Mouse (Mus musculus): Measurements from ENCODE around the gene Alox5. TPM values are rescaled to one million over a fixed set of nuclear protein-coding genes. Genes with fewer than 3 reads are reported as not detected.
A peak's percentile ranks its signal among the peaks of the same experiment; 100 is the strongest.
"Not testable (repeated sequence)": the region's sequence is repeated elsewhere in the genome, so short reads cannot be mapped to it uniquely, and the experiment has no call there.

Alox5 gene
- 2.6 and 2.7 TPM in 2 replicates for polyA plus RNA-seq (2016; fragmentation: Nextera tagmentation; extraction: Ambion mirVana)

- WGBS, result 4% methylated on average over 43 of the region's 43 CpGs
- peaks cover 36% of the 10 kb centered on the region for H3K27me3 ChIP-seq (replicated peaks)
- no peaks in the 10 kb centered on the region for H3K9me3 ChIP-seq (replicated peaks)
- H3K9ac ChIP-seq, result peak within 1 kb of the TSS; percentile 51
- peak within 1 kb of the TSS; percentile 85 for H3K4me2 ChIP-seq
- no peak for ATAC-seq (ENCODE audit: insufficient number of reproducible peaks, low FRiP score)
- peak within 1 kb of the TSS; percentile 49 for H3K4me3 ChIP-seq
- no peaks in the 10 kb centered on the region for H3K36me3 ChIP-seq
- no peak within 1 kb of the TSS for H3K27ac ChIP-seq (ENCODE audit: poor library complexity, severe bottlenecking)
- 0 out of 2 replicates have a peak, but pooled peaks cover 7% of the 10 kb centered on the region for H3K4me1 ChIP-seq (replicated peaks)
Measured at GRCm38 (mm10) chr6:116460544-116461283, at the start of gene Alox5. TSS of gene Alox5 (minus strand) at chr6:116461178.

GRCm38 (mm10) chr6:116506302-116507003 is 45.5 kb upstream of the Alox5 start, which contains the start of gene Olfr212:
TSS of gene Olfr212 (plus strand) at chr6:116506516.
- H3K4me3 ChIP-seq; H3K9ac ChIP-seq; H3K4me2 ChIP-seq; H3K27ac ChIP-seq (ENCODE audit: poor library complexity, severe bottlenecking); H3K4me1 ChIP-seq (replicated peaks); H3K27me3 ChIP-seq (replicated peaks); H3K36me3 ChIP-seq; ATAC-seq (ENCODE audit: insufficient number of reproducible peaks, low FRiP score): not testable (repeated sequence)
- 81% methylated on average over 20 of the region's 20 CpGs for WGBS
- H3K9me3 ChIP-seq (replicated peaks), result peaks cover 31% of the 10 kb centered on the region

GRCm38 (mm10) chr6:116495960-116496359 is 35.0 kb upstream of the Alox5 start:
- H3K9me3 ChIP-seq (replicated peaks), result no peaks in the 10 kb centered on the region
- H3K4me2 ChIP-seq, result no peak overlapping the region
- no peak overlapping the region for H3K4me3 ChIP-seq
- H3K27ac ChIP-seq (ENCODE audit: poor library complexity, severe bottlenecking), result no peak overlapping the region
- no peaks in the 10 kb centered on the region for H3K4me1 ChIP-seq (replicated peaks)
- H3K9ac ChIP-seq, result no peak overlapping the region
- ATAC-seq (ENCODE audit: insufficient number of reproducible peaks, low FRiP score), result no peak
- H3K36me3 ChIP-seq, result no peaks in the 10 kb centered on the region
- WGBS, result 76% methylated on average over 1 of the region's 1 CpGs
- H3K27me3 ChIP-seq (replicated peaks), result no peaks in the 10 kb centered on the region; the same call in 1 of the 2 replicates

- H3K27me3 ChIP-seq (replicated peaks), result peaks cover 5% of the 10 kb centered on the region; the same call in 1 of the 2 replicates
- H3K9me3 ChIP-seq (replicated peaks), result no peaks in the 10 kb centered on the region
- no peak overlapping the region for H3K27ac ChIP-seq (ENCODE audit: poor library complexity, severe bottlenecking)
- no peaks in the 10 kb centered on the region for H3K4me1 ChIP-seq (replicated peaks)
- H3K36me3 ChIP-seq, result no peaks in the 10 kb centered on the region
- 83% methylated on average over 5 of the region's 5 CpGs for WGBS
- H3K9ac ChIP-seq, result no peak overlapping the region
- H3K4me3 ChIP-seq, result no peak overlapping the region
- no peak overlapping the region for H3K4me2 ChIP-seq
- ATAC-seq (ENCODE audit: insufficient number of reproducible peaks, low FRiP score), result no peak
Measured at GRCm38 (mm10) chr6:116493742-116494141, 32.8 kb upstream of the Alox5 start.

- 73% methylated on average over 4 of the region's 4 CpGs for WGBS
- H3K27me3 ChIP-seq (replicated peaks), result peaks cover 5% of the 10 kb centered on the region; the same call in 1 of the 2 replicates
- no peaks in the 10 kb centered on the region for H3K9me3 ChIP-seq (replicated peaks)
- no peaks in the 10 kb centered on the region for H3K36me3 ChIP-seq
- no peak within 1 kb of the TSS for H3K4me3 ChIP-seq
- H3K27ac ChIP-seq (ENCODE audit: poor library complexity, severe bottlenecking), result no peak within 1 kb of the TSS
- no peaks in the 10 kb centered on the region for H3K4me1 ChIP-seq (replicated peaks)
- no peak within 1 kb of the TSS for H3K9ac ChIP-seq
- no peak within 1 kb of the TSS for H3K4me2 ChIP-seq
- ATAC-seq (ENCODE audit: insufficient number of reproducible peaks, low FRiP score), result no peak
Measured at GRCm38 (mm10) chr6:116488791-116489190, 27.8 kb upstream of the Alox5 start, which contains the start of gene Olfr211. TSS of gene Olfr211 (plus strand) at chr6:116489091.

GRCm38 (mm10) chr6:116486833-116487232 is 25.9 kb upstream of the Alox5 start:
- Histone ChIP-seq H3K27ac (ENCODE audit: poor library complexity, severe bottlenecking) (no peak overlapping the region), H3K9ac (no peak overlapping the region), H3K4me1 (replicated peaks) (no peaks in the 10 kb centered on the region), H3K36me3 (no peaks in the 10 kb centered on the region), H3K9me3 (replicated peaks) (no peaks in the 10 kb centered on the region), H3K4me2 (no peak overlapping the region), H3K4me3 (no peak overlapping the region), H3K27me3 (replicated peaks) (peaks cover 5% of the 10 kb centered on the region; the same call in 1 of the 2 replicates)
- WGBS, result 46% methylated on average over 1 of the region's 1 CpGs
- ATAC-seq (ENCODE audit: insufficient number of reproducible peaks, low FRiP score), result no peak

GRCm38 (mm10) chr6:116485081-116485480 is 24.1 kb upstream of the Alox5 start:
- ATAC-seq (ENCODE audit: insufficient number of reproducible peaks, low FRiP score), result no peak
- WGBS, result 73% methylated on average over 1 of the region's 1 CpGs

GRCm38 (mm10) chr6:116468081-116468480 is 7.1 kb upstream of the Alox5 start:
- Histone ChIP-seq H3K9me3 (replicated peaks) (no peaks in the 10 kb centered on the region), H3K4me3 (no peak overlapping the region), H3K27me3 (replicated peaks) (0 out of 2 replicates have a peak, but pooled peaks cover under 1% of the 10 kb centered on the region), H3K36me3 (no peaks in the 10 kb centered on the region), H3K4me1 (replicated peaks) (no peaks in the 10 kb centered on the region), H3K4me2 (no peak overlapping the region), H3K9ac (no peak overlapping the region), H3K27ac (ENCODE audit: poor library complexity, severe bottlenecking) (no peak overlapping the region)
- no peak for ATAC-seq (ENCODE audit: insufficient number of reproducible peaks, low FRiP score)
- WGBS, result 33% methylated on average over 3 of the region's 3 CpGs

More at GRCm38 (mm10) chr6:116485081-116485480, 24.1 kb upstream of the Alox5 start:
- Histone ChIP-seq H3K4me2 (no peak overlapping the region), H3K4me3 (no peak overlapping the region), H3K27me3 (replicated peaks) (no peaks in the 10 kb centered on the region), H3K4me1 (replicated peaks) (no peaks in the 10 kb centered on the region), H3K9me3 (replicated peaks) (no peaks in the 10 kb centered on the region), H3K27ac (ENCODE audit: poor library complexity, severe bottlenecking) (no peak overlapping the region), H3K36me3 (no peaks in the 10 kb centered on the region), H3K9ac (no peak overlapping the region)

- Histone ChIP-seq H3K4me1 (replicated peaks) (0 out of 2 replicates have a peak, but pooled peaks cover 7% of the 10 kb centered on the region), H3K9ac (no peak overlapping the region), H3K4me3 (no peak overlapping the region), H3K27ac (ENCODE audit: poor library complexity, severe bottlenecking) (no peak overlapping the region), H3K36me3 (no peaks in the 10 kb centered on the region), H3K4me2 (no peak overlapping the region), H3K9me3 (replicated peaks) (no peaks in the 10 kb centered on the region), H3K27me3 (replicated peaks) (peaks cover 36% of the 10 kb centered on the region)
- 64% methylated on average over 2 of the region's 2 CpGs for WGBS
- no peak for ATAC-seq (ENCODE audit: insufficient number of reproducible peaks, low FRiP score)
Measured at GRCm38 (mm10) chr6:116459232-116459631, 1.7 kb downstream of the Alox5 start.

- no peaks in the 10 kb centered on the region for H3K36me3 ChIP-seq
- ATAC-seq (ENCODE audit: insufficient number of reproducible peaks, low FRiP score), result no peak
- no peak overlapping the region for H3K9ac ChIP-seq
- H3K27ac ChIP-seq (ENCODE audit: poor library complexity, severe bottlenecking), result no peak overlapping the region
- H3K27me3 ChIP-seq (replicated peaks), result peaks cover 36% of the 10 kb centered on the region
- no peaks in the 10 kb centered on the region for H3K9me3 ChIP-seq (replicated peaks)
- 48% methylated on average over 4 of the region's 4 CpGs for WGBS
- H3K4me1 ChIP-seq (replicated peaks), result 0 out of 2 replicates have a peak, but pooled peaks cover 7% of the 10 kb centered on the region
- no peak overlapping the region for H3K4me3 ChIP-seq
- H3K4me2 ChIP-seq, result no peak overlapping the region
Measured at GRCm38 (mm10) chr6:116458728-116459127, 2.2 kb downstream of the Alox5 start.

GRCm38 (mm10) chr6:116456482-116456881 is 4.5 kb downstream of the Alox5 start:
- peaks cover 20% of the 10 kb centered on the region for H3K27me3 ChIP-seq (replicated peaks)
- no peaks in the 10 kb centered on the region for H3K9me3 ChIP-seq (replicated peaks)
- no peak for ATAC-seq (ENCODE audit: insufficient number of reproducible peaks, low FRiP score)
- peaks cover 11% of the 10 kb centered on the region; the same call in 1 of the 2 replicates for H3K4me1 ChIP-seq (replicated peaks)
- WGBS, result 32% methylated on average over 1 of the region's 1 CpGs
- H3K4me2 ChIP-seq, result no peak overlapping the region
- no peak overlapping the region for H3K27ac ChIP-seq (ENCODE audit: poor library complexity, severe bottlenecking)
- no peaks in the 10 kb centered on the region for H3K36me3 ChIP-seq
- no peak overlapping the region for H3K9ac ChIP-seq
- H3K4me3 ChIP-seq, result no peak overlapping the region

Data from heart, embryonic 12.5 days (tissue).